Mouse (Mus musculus) kidney, adult 2 months (tissue): ENCODE data around the gene Efnb1.

Experiments used
- CTCF ChIP-seq: fragments of 200-500 bp; conservative IDR thresholded peaks from 2 replicates; pipeline ENCODE4 v1.5.1; 2011; ENCODE audit warnings: low read depth, mild to moderate bottlenecking, control low read depth, low read length, moderate library complexity, mixed read lengths; ENCODE audit not compliant: insufficient read depth, insufficient read length
- POLR2A ChIP-seq: fragments of 200-500 bp; IDR thresholded peaks from one replicate; pipeline ENCODE4 v1.6.1; 2011; ENCODE audit warnings: low read depth, low read length, control low read depth

- TF ChIP-seq CTCF (no peak), POLR2A (no peak)
These were observed 16.8 kb downstream of the Efnb1 start for GRCm38 (mm10) chrX:99152566-99153265.
